Mouse (Mus musculus): ENCODE measurements around the gene Lcn12. TPM values are rescaled to one million over a fixed set of nuclear protein-coding genes. Genes with fewer than 3 reads are reported as not detected.

Gene Lcn12
- polyA plus RNA-seq, 1 experiment from 2014 or later, result not detected

GRCm38 (mm10) chr2:25498622-25499478 lies 5.1 kb upstream of the Lcn12 start:
- peaks cover 10% of the 10 kb centered on the region for H3K4me1 ChIP-seq (ENCODE audit: control insufficient read depth, insufficient read depth, low read length)
- 65% methylated on average over 15 of the region's 15 CpGs for WGBS

GRCm38 (mm10) chr2:25497846-25498575 lies 4.3 kb upstream of the Lcn12 start:
- Histone ChIP-seq H3K27ac (ENCODE audit: low read length) (no peak overlapping the region), H3K36me3 (ENCODE audit: control insufficient read depth, insufficient read depth) (peaks cover 4% of the 10 kb centered on the region), H3K27me3 (ENCODE audit: control insufficient read depth, insufficient read depth, low read length) (no peaks in the 10 kb centered on the region), H3K4me2 (ENCODE audit: low read depth, low read length) (no peak overlapping the region), H3K9ac (ENCODE audit: low read length) (0 out of 2 replicates have a peak overlapping the region, but pooled peaks have one; percentile 30), H3K4me1 (ENCODE audit: control insufficient read depth, insufficient read depth, low read length) (peaks cover 10% of the 10 kb centered on the region), H3K9me3 (replicated peaks; ENCODE audit: control insufficient read depth, low read length) (no peaks in the 10 kb centered on the region), H3K4me3 (ENCODE audit: low read length) (no peak overlapping the region)
- no peak for ATAC-seq (replicated peaks; ENCODE audit: extremely low read depth, insufficient read depth, low FRiP score)
- 43% methylated on average over 6 of the region's 6 CpGs for WGBS

More at GRCm38 (mm10) chr2:25498622-25499478, 5.1 kb upstream of the Lcn12 start:
- no peak overlapping the region for H3K4me2 ChIP-seq (ENCODE audit: low read depth, low read length)
- ATAC-seq (replicated peaks; ENCODE audit: extremely low read depth, insufficient read depth, low FRiP score), result no peak
- H3K9ac ChIP-seq (ENCODE audit: low read length), result no peak overlapping the region
- no peak overlapping the region for H3K27ac ChIP-seq (ENCODE audit: low read length)
- H3K36me3 ChIP-seq (ENCODE audit: control insufficient read depth, insufficient read depth), result peaks cover 11% of the 10 kb centered on the region
- no peaks in the 10 kb centered on the region for H3K9me3 ChIP-seq (replicated peaks; ENCODE audit: control insufficient read depth, low read length)
- no peak overlapping the region for H3K4me3 ChIP-seq (ENCODE audit: low read length)
- no peaks in the 10 kb centered on the region for H3K27me3 ChIP-seq (ENCODE audit: control insufficient read depth, insufficient read depth, low read length)

DNA sequence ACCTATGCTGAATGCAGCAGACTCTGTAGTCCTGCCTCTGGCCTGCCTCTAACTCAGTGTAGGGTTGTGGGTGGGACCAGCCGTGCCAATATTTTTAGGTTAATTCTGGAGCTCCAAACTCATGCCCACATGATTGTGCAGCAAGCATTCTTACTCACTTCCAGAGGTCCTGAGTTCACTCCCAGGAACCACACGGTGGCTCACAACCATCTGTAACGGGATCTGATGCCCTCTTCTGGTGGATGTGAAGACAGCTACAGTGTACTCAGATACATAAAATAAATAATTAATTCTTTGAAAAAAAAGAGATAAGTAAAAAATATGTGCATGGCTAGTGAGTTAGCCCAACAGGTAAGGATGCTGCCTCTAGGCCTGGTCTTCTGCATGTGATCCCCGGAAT lies 2.8 kb upstream of the Lcn12 start:
- Histone ChIP-seq H3K9me3 (replicated peaks; ENCODE audit: control insufficient read depth, low read length) (no peaks in the 10 kb centered on the region), H3K4me1 (ENCODE audit: control insufficient read depth, insufficient read depth, low read length) (peaks cover 4% of the 10 kb centered on the region), H3K36me3 (ENCODE audit: control insufficient read depth, insufficient read depth) (no peaks in the 10 kb centered on the region), H3K27ac (ENCODE audit: low read length) (no peak overlapping the region), H3K4me3 (ENCODE audit: low read length) (no peak overlapping the region), H3K27me3 (ENCODE audit: control insufficient read depth, insufficient read depth, low read length) (no peaks in the 10 kb centered on the region), H3K4me2 (ENCODE audit: low read depth, low read length) (no peak overlapping the region), H3K9ac (ENCODE audit: low read length) (no peak overlapping the region)
- WGBS, result 42% methylated on average over 4 of the region's 4 CpGs
- no peak for ATAC-seq (replicated peaks; ENCODE audit: extremely low read depth, insufficient read depth, low FRiP score)

DNA sequence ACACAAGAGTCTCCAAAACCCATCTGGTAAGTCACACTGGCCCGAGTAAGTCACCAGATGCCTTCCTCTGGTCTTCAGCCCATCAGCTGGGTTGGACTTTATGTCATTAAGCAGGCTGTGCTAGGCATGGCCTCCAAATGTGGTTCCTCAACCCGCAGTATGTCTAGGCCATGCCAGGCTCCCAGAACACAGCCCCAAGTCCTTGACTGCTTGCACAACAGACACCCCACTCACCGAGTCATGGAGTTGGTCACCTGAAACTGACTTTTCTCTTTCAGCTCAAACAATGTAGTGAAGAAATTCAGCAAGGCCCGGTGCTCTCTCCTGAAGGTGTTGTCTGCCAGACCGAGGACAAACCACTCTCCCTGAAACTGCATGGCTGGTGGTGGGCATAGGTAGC lies 723 bp downstream of the Lcn12 start:
- no peaks in the 10 kb centered on the region for H3K36me3 ChIP-seq (ENCODE audit: control insufficient read depth, insufficient read depth)
- no peaks in the 10 kb centered on the region for H3K9me3 ChIP-seq (replicated peaks; ENCODE audit: control insufficient read depth, low read length)
- WGBS, result 70% methylated on average over 5 of the region's 5 CpGs
- no peak overlapping the region for H3K4me2 ChIP-seq (ENCODE audit: low read depth, low read length)
- no peak overlapping the region for H3K4me3 ChIP-seq (ENCODE audit: low read length)
- peaks cover 2% of the 10 kb centered on the region; the same call in 1 of the 2 replicates for H3K27me3 ChIP-seq (ENCODE audit: control insufficient read depth, insufficient read depth, low read length)
- H3K27ac ChIP-seq (ENCODE audit: low read length), result no peak overlapping the region
- no peak overlapping the region for H3K9ac ChIP-seq (ENCODE audit: low read length)
- no peak for ATAC-seq (replicated peaks; ENCODE audit: extremely low read depth, insufficient read depth, low FRiP score)
- H3K4me1 ChIP-seq (ENCODE audit: control insufficient read depth, insufficient read depth, low read length), result no peaks in the 10 kb centered on the region

DNA sequence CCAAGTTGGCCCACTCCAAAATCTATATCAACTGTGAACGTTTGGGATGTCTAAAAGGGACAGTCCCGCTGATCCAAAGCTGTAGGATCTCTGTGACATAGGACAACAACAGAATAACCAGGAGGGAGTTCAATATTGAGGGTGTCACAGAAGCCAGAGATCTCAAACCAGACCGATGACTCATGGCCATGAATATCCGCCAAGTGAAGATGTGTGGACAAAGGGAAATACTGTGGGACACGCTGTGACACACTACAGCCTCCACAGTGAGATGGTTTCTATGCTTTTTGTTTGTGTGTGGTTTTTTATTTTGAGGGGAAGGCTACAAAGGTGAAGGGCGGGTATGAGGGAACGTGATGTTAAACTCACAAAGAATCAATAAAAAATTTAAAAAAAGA lies 5.0 kb downstream of the Lcn12 start:
- WGBS, result 61% methylated on average over 7 of the region's 7 CpGs
- ATAC-seq (replicated peaks; ENCODE audit: extremely low read depth, insufficient read depth, low FRiP score), result no peak
- no peaks in the 10 kb centered on the region for H3K36me3 ChIP-seq (ENCODE audit: control insufficient read depth, insufficient read depth)

DNA sequence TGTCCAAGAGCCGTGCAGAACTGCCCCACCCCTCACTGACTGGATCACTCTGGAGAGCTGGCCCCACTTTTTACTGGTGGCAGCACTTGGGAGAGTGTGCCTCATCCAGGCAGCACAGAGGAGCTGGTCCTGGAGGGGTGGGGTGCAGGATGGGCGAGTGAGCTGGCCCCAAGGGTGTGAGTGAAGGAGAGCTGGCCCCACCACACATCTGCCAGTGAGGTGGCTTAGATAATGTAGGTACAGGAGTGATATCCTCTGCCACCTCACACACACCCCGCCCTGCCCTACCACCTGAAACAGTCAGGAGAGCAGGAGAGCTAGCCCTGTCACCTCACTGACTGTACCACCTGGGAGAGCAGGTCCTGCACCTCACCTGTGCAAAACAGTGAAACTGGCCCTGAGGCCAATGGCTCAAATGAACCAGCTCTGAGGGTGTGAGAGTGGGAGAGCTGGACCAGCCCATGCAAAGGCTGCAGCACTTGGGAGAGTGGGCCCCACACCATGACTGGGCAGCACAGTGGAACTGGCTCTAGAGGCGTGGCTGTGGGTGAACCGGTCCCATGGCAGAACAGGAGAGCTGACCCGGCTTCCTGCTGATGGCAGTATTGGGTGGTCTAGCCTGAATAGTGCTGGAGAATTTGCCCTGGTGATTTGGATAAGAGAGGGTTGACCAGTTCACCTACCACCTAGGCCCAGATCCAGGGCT lies 5.6 kb downstream of the Lcn12 start:
- H3K9ac ChIP-seq (ENCODE audit: low read length), result no peak overlapping the region
- ATAC-seq (replicated peaks; ENCODE audit: extremely low read depth, insufficient read depth, low FRiP score), result no peak
- 67% methylated on average over 6 of the region's 6 CpGs for WGBS
- no peaks in the 10 kb centered on the region for H3K4me1 ChIP-seq (ENCODE audit: control insufficient read depth, insufficient read depth, low read length)
- H3K27me3 ChIP-seq (ENCODE audit: control insufficient read depth, insufficient read depth, low read length), result peaks cover 2% of the 10 kb centered on the region; the same call in 1 of the 2 replicates
- no peak overlapping the region for H3K27ac ChIP-seq (ENCODE audit: low read length)
- no peak overlapping the region for H3K4me3 ChIP-seq (ENCODE audit: low read length)
- no peak overlapping the region for H3K4me2 ChIP-seq (ENCODE audit: low read depth, low read length)
- H3K9me3 ChIP-seq (replicated peaks; ENCODE audit: control insufficient read depth, low read length), result no peaks in the 10 kb centered on the region
- no peaks in the 10 kb centered on the region for H3K36me3 ChIP-seq (ENCODE audit: control insufficient read depth, insufficient read depth)

More for the DNA sequence above, 5.0 kb downstream of the Lcn12 start:
- Histone ChIP-seq H3K4me1 (ENCODE audit: control insufficient read depth, insufficient read depth, low read length) (no peaks in the 10 kb centered on the region), H3K9ac (ENCODE audit: low read length) (no peak overlapping the region), H3K27me3 (ENCODE audit: control insufficient read depth, insufficient read depth, low read length) (peaks cover 2% of the 10 kb centered on the region; the same call in 1 of the 2 replicates), H3K4me3 (ENCODE audit: low read length) (no peak overlapping the region), H3K27ac (ENCODE audit: low read length) (no peak overlapping the region), H3K9me3 (replicated peaks; ENCODE audit: control insufficient read depth, low read length) (no peaks in the 10 kb centered on the region), H3K4me2 (ENCODE audit: low read depth, low read length) (no peak overlapping the region)

DNA sequence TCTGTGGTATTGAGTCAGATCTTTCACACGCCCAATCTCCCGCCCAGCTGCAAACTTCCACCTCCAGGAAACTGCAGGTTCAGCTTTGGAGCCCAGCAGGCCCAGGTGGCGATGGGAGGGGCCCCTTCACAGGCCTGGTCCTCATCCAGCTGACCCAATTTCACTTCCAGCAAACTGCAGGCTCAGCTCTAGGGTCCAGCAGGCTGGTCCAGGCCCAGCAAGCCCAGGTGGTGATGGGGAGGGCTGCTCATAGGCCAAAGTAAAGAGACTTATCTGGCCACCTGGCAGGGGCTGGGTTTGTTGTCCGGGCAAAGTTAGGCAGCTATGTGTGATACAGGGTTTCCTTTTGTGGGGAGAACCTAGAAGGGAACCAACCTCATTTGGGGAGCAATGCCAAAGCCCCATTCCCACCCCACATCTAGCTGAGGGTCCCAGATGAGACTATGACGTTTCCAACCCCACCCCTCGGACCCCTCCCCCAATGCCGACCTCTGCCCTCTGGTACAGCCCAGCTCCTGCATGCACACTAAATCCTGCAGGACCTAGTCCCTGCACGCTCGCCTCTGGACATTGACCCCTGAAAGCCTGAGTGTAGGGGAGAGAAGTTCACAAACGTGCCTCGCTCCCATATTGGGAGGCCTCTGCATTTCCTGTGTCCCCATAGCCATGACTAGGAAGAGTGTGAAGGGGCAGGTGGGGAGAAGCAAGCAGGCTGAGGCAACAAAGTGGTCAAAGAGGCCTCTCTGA lies 8.6 kb downstream of the Lcn12 start:
- no peak for ATAC-seq (replicated peaks; ENCODE audit: extremely low read depth, insufficient read depth, low FRiP score)
- Histone ChIP-seq H3K9ac (ENCODE audit: low read length) (no peak overlapping the region), H3K9me3 (replicated peaks; ENCODE audit: control insufficient read depth, low read length) (no peaks in the 10 kb centered on the region), H3K4me2 (ENCODE audit: low read depth, low read length) (no peak overlapping the region), H3K36me3 (ENCODE audit: control insufficient read depth, insufficient read depth) (no peaks in the 10 kb centered on the region), H3K27ac (ENCODE audit: low read length) (no peak overlapping the region), H3K4me1 (ENCODE audit: control insufficient read depth, insufficient read depth, low read length) (no peaks in the 10 kb centered on the region), H3K4me3 (ENCODE audit: low read length) (no peak overlapping the region), H3K27me3 (ENCODE audit: control insufficient read depth, insufficient read depth, low read length) (peaks cover 5% of the 10 kb centered on the region; the same call in 1 of the 2 replicates)
- WGBS, result 58% methylated on average over 11 of the region's 11 CpGs

- 18% methylated on average over 7 of the region's 7 CpGs for WGBS
- H3K9ac ChIP-seq (ENCODE audit: low read length), result no peak overlapping the region
- H3K27ac ChIP-seq (ENCODE audit: low read length), result no peak overlapping the region
- 0 out of 2 replicates have a peak, but pooled peaks cover 2% of the 10 kb centered on the region for H3K27me3 ChIP-seq (ENCODE audit: control insufficient read depth, insufficient read depth, low read length)
- H3K4me3 ChIP-seq (ENCODE audit: low read length), result no peak overlapping the region
- no peaks in the 10 kb centered on the region for H3K4me1 ChIP-seq (ENCODE audit: control insufficient read depth, insufficient read depth, low read length)
- no peaks in the 10 kb centered on the region for H3K36me3 ChIP-seq (ENCODE audit: control insufficient read depth, insufficient read depth)
- no peaks in the 10 kb centered on the region for H3K9me3 ChIP-seq (replicated peaks; ENCODE audit: control insufficient read depth, low read length)
- H3K4me2 ChIP-seq (ENCODE audit: low read depth, low read length), result no peak overlapping the region
- no peak for ATAC-seq (replicated peaks; ENCODE audit: extremely low read depth, insufficient read depth, low FRiP score)
Measured at GRCm38 (mm10) chr2:25482969-25483368, 10.7 kb downstream of the Lcn12 start.
